Mouse (Mus musculus) left cerebral cortex, postnatal 25 days (tissue): Measurements from ENCODE around the gene Lrfn4. TPM values are rescaled to one million over a fixed set of nuclear protein-coding genes. Genes with fewer than 3 reads are reported as not detected.

Source experiments
- DNase-seq, 2 experiments: peaks; one replicate each; pipeline ENCODE4 v3.0.0; 2022; ENCODE audit warnings: low spot score in 2 of 2, mixed read lengths in 1 of 2
- intact Hi-C: fragments of 180-260 bp; cut with DNase I; formaldehyde crosslinking; loops from one replicate; pipeline ENCODE4 v1.15.1; 2025
- microRNA-seq, 2 experiments: library from miRNA; unstranded; fragments of <30 nt; microRNA quantifications; one replicate each; pipeline ENCODE4 v1.2.0; 2022
- total RNA-seq, 2 experiments: library from RNA; stranded (reverse); gene quantifications; 2 replicates each; pipeline ENCODE4 v1.2.3; 2021

Gene Lrfn4
- total RNA-seq, 2 experiments from 2014 or later, result 47.2 to 47.3 TPM

DNA sequence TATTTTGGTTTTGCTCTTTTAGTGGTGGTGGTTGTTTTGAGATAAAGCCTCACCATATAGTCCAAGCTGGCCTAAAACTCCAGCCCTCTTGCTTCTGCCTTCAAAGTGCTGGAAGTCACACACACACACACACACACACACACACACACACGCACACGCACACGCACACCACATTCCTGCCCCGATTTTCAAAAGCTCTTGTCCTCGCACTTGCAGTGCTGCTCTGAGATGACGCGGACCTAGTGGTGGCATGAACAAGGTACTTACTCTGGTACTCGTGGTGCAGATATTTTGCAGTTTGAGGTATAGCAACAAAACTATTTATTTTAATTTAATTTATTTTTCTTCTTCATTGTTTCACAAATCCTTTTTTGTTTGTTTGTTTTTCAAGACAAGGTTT lies 43.0 kb downstream of the Lrfn4 start:
- no peak for DNase-seq
- intact Hi-C loops, result no loop called here

GRCm38 (mm10) chr19:4572061-4572460 lies 43.4 kb downstream of the Lrfn4 start:
- intact Hi-C loops, result no loop called here
- no peak for DNase-seq

GRCm38 (mm10) chr19:4571658-4572057 lies 43.8 kb downstream of the Lrfn4 start:
- intact Hi-C loops, result no loop called here
- DNase-seq, result no peak

GRCm38 (mm10) chr19:4570815-4571214 lies 44.7 kb downstream of the Lrfn4 start:
- intact Hi-C loops, result no loop called here
- no peak for DNase-seq

- DNase-seq, result no peak
- intact Hi-C loops, result no loop called here
Observed at GRCm38 (mm10) chr19:4570237-4570613, 45.2 kb downstream of the Lrfn4 start.

- intact Hi-C loops, result no loop called here
- no peak for DNase-seq
Observed at GRCm38 (mm10) chr19:4569356-4570236, 45.9 kb downstream of the Lrfn4 start.

GRCm38 (mm10) chr19:4568832-4569231 lies 46.6 kb downstream of the Lrfn4 start:
- no peak for DNase-seq
- intact Hi-C loops, result no loop called here

DNA sequence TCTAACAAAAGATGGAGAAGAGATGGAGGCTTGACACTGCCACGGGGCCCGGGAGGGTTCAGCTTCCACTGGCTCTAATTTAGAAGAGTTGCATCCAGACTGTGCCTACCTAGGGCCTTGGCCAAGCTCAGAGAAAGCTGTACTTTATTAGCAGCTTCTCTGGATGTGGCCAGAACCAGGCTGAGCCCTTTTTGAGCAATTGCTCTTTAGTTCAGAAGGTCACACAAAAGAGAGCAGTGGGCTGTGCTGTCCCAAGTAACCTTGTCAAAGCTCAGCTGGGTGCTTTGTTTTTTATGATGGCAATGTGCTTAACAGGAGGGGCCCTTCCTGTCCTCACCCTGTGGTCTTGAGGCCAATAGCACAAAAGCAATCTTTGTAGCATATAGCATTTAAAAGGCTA lies 47.8 kb downstream of the Lrfn4 start:
- intact Hi-C loops, result no loop called here
- no peak for DNase-seq

GRCm38 (mm10) chr19:4566880-4567279 lies 48.6 kb downstream of the Lrfn4 start:
- DNase-seq, result no peak
- intact Hi-C loops, result no loop called here

- intact Hi-C loops, result no loop called here
- no peak for DNase-seq
Observed at GRCm38 (mm10) chr19:4565678-4566077, 49.8 kb downstream of the Lrfn4 start.

Small RNAs within 50 kb of the gene (microRNA-seq; reads per million reads assigned to microRNA genes)
- 6.4 to 6.7 reads per million in 2 experiments for gene Mir6986

Other genes starting within 250 kb of the Lrfn4 start
- gene Kdm2a, start 217.4 kb downstream of the Lrfn4 start, total RNA-seq, result 10 to 100 TPM; 71.5 to 75.1 TPM
- under 1 TPM; 0.57 to 0.64 TPM for gene Rhod, start 176.2 kb downstream of the Lrfn4 start, total RNA-seq
- 10 to 100 TPM; 38.2 to 43.4 TPM for gene Syt12, start 138.2 kb downstream of the Lrfn4 start, total RNA-seq
- not detected for gene 2010003K11Rik, start 117.1 kb downstream of the Lrfn4 start, total RNA-seq
- gene Pcx, start 105.2 kb downstream of the Lrfn4 start, total RNA-seq, result 10 to 100 TPM; 56.9 to 66.3 TPM
- gene Rce1, start 10.0 kb upstream of the Lrfn4 start, total RNA-seq, result 10 to 100 TPM; 25.1 to 26.1 TPM
- 1 to 10 TPM; 1.1 to 1.3 TPM for gene Gm960, start 83.0 kb upstream of the Lrfn4 start, total RNA-seq
- 100 to 1,000 TPM; 659 to 669 TPM for gene Sptbn2, start 95.5 kb upstream of the Lrfn4 start, total RNA-seq
- gene Rbm4b, start 140.8 kb upstream of the Lrfn4 start, total RNA-seq, result 10 to 100 TPM; 16.5 to 18.9 TPM
- 10 to 100 TPM; 74.8 to 76.3 TPM for gene Rbm4, start 178.2 kb upstream of the Lrfn4 start, total RNA-seq
- gene Gm21992, start 195.9 kb upstream of the Lrfn4 start, total RNA-seq, result 10 to 100 TPM; 21.8 to 21.9 TPM
- gene Rbm14, start 196.0 kb upstream of the Lrfn4 start, total RNA-seq, result 10 to 100 TPM; 49.9 to 59.8 TPM
- 10 to 100 TPM; 32.0 to 32.8 TPM for gene Ccs, start 223.7 kb upstream of the Lrfn4 start, total RNA-seq
- 1 to 10 TPM; 1.8 to 2.4 TPM for gene Ccdc87, start 223.7 kb upstream of the Lrfn4 start, total RNA-seq
- 100 to 1,000 TPM; 106 to 113 TPM for gene Ctsf, start 239.5 kb upstream of the Lrfn4 start, total RNA-seq